Mouse (Mus musculus) urinary bladder, postnatal 25 days (tissue): ENCODE data around the gene Cga.
"Not testable (repeated sequence)": the region's sequence is repeated elsewhere in the genome, so short reads cannot be mapped to it uniquely, and the experiment has no call there.

Experiments
- DNase-seq: peaks from one replicate; pipeline ENCODE4 v3.0.0; 2022; ENCODE audit warnings: low spot score

Gene Cga

DNA sequence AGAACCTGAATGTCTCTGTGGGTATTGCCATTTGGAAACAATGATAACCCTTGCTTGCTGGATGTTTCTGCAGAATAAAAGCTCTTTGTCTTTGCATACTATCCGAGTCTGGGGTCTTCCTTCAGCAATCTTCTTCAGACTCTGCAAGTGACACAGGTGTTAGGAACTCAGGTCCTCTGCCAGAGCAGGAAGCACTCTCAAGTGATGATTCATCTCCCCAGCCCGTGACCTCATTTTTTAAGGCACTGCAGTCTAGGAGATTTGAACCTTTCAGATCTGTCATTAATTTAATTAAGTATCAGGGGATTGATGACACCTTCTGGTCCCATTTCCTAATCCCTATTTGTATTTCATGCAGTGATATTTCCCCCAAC, 3.8 kb upstream of the Cga start:
- no peak for DNase-seq

DNA sequence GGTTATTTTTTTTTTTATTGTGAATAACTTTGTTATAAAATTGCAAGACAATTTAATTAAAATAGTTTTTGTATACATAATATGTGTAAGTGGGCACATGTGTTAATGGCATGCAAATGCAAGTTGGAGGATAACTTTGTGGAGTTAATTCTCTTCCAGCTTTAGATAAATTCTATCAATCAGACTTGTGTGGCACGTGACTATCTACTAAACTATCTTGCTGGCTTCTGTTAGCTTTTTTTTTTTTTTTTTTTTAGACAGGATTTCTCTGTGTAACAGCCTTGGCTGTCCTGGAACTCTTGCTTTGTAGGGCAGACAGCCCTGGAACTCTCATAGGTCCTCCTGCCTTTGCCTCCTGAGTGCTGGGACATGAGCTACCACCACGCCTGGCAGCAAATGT, 4.9 kb downstream of the Cga start:
- no peak for DNase-seq

DNA sequence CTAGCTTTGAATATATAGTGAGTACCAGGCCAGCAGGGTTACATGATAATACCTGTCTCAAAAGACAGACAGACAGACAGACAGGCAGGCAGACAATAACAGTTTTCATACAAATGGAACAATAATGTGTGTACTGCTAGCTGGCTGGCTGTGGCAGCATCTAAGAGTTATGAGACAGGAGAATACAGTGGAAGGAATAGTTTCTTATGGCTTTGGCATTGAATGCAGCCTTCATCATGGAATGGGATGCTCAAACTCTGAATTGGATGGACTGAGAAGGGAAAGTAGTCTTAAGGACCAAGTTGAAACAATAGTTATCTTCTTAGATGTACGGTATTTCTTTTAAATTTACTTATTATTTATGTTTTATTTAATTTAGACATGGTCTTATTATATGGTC, 5.7 kb downstream of the Cga start:
- no peak for DNase-seq

DNA sequence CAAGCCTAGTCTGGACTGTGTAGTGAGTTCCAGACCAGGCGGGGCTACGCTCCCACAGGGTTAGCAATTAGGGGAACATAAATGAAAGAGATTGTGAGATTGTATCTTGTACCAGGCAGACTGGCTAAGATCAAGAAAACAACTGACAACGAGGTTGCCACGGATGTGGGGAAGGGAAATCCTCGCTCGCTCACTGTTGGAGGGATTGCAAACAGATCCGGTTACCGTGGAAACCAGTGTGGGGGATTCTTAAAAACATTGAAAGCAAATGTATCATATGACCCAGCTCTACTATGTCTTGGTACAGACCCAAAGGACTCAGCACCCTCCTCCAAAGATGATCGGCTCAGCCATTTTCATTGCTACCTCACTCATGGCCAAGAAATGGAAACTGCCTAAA, 6.6 kb downstream of the Cga start:
- DNase-seq, result no peak

DNA sequence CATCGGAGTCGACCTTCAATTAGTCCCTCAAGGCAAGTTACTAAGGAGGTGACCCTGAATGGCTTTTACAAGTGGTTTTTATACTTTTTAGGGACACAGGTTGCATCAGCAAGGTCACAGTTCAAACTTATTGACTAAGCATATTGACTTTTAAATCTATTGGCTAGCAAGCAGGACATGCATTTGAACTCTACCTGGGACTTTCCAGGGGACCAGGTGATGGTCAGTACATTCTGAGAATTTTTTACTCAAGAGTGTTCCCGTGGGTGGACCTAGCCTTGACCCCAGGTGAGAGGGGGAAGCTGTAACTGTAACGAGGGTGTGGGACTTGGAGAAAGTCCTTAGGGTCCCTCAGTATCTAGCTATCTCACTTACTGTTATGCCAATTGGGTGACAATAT, 7.6 kb downstream of the Cga start:
- DNase-seq, result no peak

DNA sequence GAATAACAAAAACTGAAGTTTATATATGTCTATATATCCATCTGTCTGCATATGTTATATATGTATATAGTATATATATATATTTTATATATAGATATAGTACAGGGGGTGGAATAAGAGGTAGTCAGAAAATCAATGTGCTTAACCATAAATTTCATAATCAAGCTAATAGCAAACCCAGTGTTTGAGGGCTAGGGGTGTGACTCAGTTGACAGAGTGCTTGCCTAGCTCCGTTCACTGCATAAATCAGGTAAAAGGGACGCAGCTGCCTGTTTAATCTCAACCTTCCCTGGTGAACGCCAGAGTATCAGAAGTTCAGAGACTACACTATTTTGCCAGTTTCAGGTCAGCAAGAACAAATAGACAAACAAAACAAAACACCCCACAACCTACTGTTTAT, 8.0 kb downstream of the Cga start:
- DNase-seq, result not testable (repeated sequence)

DNA sequence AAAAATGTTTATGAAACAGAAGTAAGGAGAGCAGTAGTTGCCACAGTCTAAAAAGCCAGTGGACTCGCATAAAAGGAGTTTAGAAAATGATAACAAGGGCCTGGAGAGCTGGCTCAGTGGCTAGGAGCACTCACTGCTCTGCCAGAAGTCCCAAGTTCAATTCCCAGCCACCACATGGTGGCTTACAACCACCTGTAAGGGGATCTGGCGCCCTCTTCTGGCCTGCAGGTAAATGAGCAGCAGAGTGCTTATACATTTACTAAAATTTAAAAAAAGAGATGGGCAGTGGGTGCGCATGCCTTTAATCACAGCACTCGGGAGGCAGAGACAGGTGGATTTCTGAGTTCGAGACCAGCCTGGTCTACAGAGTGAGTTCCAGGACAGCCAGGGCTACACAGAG, 11.8 kb downstream of the Cga start:
- DNase-seq, result no peak

DNA sequence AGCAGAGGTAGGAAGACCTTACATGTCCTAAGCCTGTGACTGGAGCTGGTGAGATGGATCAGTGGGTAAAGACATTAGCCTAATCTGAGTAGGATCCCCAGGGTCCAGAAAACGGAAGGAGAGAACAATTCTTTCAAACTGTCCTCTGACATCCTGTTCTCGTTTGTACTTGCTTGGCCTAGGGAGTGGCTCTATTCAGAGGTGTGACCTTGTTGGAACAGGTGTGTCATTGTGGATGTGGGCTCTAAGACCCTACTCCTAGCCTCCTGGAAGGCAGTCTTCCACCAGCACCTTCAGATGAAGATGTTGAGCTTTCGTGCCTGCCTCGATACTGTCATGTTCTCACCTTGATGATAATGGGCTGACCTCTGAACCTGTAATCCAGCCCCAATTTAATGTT, 12.6 kb downstream of the Cga start:
- no peak for DNase-seq

DNA sequence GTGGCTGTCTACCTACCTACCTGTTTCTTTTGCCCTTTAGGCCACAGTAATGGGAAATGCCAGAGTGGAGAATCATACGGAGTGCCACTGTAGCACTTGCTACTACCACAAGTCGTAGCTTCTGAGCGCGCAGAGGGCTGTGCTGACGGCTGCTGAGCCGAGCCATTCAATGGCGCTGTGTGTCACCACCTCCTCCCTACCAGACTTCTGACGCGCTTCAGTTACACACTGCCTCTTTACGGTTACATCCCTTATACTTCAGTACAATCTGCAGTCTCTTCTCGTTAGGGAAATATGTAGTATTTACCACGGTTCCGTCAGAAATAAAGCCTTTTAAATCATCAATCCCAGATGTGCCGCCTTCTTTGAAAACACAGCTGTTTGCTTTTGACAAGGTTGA, 13.4 kb downstream of the Cga start:
- no peak for DNase-seq

DNA sequence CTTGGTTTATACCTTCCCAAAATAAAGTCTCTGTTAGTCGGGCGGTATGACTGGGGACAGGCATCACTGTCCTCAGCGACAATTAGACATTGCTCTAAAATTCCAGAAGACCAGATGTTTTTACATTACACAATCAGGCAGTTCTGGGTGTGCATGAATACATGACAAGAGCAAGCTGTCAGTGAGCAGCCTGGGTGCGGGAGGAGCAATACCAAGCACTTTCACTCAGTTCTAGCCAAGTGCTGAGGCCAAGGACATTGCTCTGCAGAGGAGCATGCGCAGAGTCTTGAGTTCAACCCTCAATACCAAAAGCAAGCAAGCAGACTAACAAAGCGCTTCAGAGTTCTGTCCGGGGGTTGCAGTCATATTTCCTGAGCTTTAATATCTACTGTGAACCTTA, 14.5 kb downstream of the Cga start:
- DNase-seq, result no peak

DNA sequence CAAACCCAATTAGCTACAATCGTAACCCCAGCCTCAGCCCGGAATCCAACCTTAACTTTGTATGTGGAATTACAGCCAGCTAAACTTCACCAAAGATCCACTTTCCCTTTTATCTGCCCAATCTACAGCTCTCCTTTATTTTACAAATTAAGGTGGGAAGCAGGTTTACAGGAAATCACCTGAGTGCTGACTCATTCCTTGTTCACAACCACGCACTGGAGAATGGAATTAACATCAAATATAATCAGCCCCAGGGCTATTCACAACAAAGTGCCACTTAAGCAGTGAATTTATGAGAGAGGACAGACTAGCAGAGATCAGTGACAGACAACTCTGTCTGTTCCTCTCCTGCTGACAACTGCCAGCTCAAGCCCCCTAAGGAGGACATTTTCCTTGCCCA, 17.8 kb downstream of the Cga start:
- DNase-seq, result no peak

DNA sequence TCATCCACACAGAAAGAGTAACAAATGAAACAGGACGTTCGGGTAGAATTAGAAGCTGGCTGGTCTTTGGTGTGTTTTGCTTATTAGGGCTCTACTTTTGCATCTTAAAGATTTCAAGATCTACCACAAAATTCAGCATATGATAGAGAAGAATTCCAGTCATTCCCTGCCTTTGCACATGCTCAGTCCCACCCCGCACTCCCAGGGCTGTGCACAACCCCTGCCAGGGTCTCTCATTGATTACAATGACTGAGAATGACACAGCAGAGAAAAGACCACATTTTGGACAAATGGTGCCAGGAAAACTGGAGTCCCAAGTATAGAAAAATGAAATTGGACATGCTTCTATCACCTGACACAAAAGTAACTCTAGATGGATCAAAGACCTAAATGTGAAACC, 18.6 kb downstream of the Cga start:
- no peak for DNase-seq

DNA sequence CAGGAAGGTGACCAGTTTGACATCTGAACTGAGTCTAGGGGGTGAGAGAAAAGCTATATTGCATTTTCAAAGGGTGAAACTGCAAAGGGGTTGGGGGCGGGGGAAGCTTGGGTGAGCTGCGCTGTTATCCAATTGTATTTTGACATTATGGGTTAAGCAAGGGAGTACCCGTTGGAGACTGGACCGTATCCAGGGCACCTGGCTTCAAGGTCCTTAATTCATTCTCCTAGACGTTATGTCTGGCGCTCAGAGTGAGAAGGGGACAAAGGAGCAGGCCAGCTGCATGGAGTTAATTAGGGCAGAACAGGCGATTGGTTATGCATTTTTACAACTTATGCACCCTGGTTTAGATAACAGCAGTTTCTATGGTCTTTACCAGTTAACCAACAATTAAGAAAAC, 23.8 kb downstream of the Cga start:
- DNase-seq, result no peak

DNA sequence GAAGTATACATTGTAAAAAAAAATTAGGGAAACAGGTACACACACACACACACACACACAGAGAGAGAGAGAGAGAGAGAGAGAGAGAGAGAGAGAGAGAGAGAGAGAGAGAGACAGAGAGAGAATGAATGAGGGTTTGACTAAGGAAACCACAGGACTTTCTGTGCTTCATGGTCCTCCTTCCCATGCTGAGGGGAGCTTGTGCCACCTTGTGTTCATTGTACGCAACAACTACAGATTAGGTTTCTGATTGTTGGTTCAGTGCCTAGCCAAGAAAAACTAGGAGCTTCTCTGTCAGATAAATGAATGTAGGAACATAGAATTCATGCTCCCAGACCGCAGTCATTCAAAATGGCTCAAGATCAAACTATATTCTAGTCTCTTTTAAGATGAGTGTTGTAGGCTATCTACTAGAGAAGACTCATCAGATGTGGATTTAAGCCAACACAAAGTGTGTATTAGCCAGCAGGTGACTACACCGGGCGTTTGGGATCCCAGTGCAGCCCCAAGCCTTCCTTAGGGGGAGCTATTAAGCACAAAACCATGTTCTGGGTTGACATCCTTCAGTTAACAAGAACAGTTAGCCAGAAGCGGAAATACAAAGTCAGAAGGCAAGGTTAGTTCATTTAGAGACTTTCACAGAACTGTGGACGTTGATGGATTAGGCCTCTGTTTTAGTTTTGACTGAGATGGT, 28.7 kb downstream of the Cga start:
- DNase-seq, result no peak

DNA sequence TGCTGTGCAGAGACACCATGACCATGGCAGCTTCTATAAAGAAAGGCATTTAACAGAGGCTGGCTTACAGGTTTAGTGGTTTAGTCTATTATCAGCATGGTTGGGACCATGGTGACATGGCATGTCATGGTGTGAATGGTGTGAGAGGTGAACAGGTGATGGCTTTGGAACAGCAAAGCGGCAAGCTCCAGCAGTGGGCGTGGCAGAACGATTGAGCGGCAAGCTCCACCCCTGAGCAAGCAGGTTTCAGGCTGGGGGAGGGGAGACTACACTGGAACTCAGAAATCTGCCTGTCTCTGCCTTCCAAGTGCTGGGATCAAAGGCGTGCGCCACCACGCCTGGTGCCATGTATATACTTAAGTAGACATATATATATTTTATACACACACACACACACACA, 34.8 kb downstream of the Cga start:
- not testable (repeated sequence) for DNase-seq

DNA sequence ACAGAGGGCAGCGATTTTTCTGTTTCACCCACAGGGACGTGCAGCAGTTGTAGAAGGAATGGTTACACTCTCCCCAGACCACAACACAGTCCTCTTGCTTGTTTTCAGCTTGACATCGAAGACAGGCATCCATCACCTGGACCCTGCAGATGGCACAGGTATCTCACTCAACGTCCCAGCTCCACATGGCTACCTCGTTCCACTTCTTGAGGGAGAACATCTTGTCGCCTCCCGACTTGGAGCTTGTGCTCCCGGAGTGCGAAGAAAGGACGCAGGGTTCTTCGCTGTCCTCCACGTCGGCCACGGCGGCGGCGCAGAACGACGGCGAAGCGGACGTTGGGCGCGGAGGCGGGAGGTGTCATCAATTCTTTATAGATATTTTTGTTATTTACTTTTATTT, 47.5 kb downstream of the Cga start:
- no peak for DNase-seq

DNA sequence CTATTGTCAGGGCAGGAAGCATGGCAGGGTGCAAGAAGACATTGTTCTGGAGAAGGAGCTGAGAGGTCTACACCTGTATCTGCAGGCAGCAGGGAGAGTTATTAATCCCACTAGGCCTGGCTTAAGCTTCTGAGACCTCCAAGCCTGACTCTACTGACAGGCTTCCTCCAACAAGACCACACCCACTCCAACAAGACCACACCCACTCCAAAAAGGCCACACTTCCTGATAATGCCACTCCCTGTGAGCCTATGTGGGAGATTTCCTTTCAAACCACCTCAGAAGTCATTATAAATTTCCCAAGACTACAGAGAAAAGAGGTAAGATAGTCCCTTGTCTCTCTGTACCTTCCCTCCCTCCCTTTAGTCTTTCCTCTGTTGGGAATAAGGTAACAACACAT, 53.6 kb downstream of the Cga start:
- DNase-seq, result no peak

DNA sequence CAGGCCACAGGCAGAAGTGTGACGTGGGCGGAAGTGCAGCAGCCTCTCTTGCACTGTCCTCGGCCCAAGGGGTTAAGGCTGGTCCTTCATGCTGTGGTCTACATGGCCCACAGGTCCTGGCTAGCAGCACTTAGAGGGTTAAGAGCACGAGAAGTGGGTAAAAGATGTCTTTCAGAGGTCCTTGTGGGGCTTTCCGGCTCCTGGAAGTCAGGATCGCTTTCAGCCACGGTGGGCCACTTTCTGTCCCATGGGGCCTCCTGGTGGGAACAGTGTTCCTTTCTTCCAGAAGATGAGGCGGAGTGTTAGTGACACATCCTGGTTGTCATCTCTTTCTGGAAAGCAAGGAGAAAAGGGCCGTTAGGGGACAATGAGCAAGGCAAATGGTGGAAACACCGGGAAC, 60.1 kb downstream of the Cga start:
- no peak for DNase-seq
